Mouse (Mus musculus) G1E (cell line): ENCODE measurements around the gene Hcfc1r1. TPM values are rescaled to one million over a fixed set of nuclear protein-coding genes. Genes with fewer than 3 reads are reported as not detected.

Experiments used
- ATAC-seq: 2 replicates; pipeline ENCODE4 v1.8.0; 2016; ENCODE audit warnings: mild to moderate bottlenecking; ENCODE audit not compliant: insufficient number of reproducible peaks, poor library complexity, low FRiP score, severe bottlenecking; ENCODE audit errors: extremely low read depth
- DNase-seq: peaks from one replicate; pipeline ENCODE4 v3.0.0; 2012; ENCODE audit warnings: low spot score
- H3K27me3 ChIP-seq: 2 replicates; pipeline ENCODE4 v1.6.1; 2012; ENCODE audit warnings: mild to moderate bottlenecking, low read length, inconsistent platforms; ENCODE audit not compliant: insufficient read depth
- H3K36me3 ChIP-seq: replicated peaks from 2 replicates; pipeline ENCODE3; 2012; ENCODE audit warnings: mild to moderate bottlenecking, inconsistent platforms
- H3K4me1 ChIP-seq: 2 replicates; pipeline ENCODE4 v1.6.1; 2012; ENCODE audit warnings: low read depth, low read length, inconsistent platforms, mixed read lengths; ENCODE audit not compliant: insufficient read depth
- H3K4me3 ChIP-seq: 2 replicates; pipeline ENCODE4 v1.5.1; 2012; ENCODE audit warnings: low read depth, mild to moderate bottlenecking, inconsistent platforms, low read length, moderate library complexity, mixed read lengths
- H3K9me3 ChIP-seq: replicated peaks from 2 replicates; pipeline ENCODE4 v1.6.1; 2012; ENCODE audit warnings: inconsistent platforms
- CTCF ChIP-seq: IDR thresholded peaks from 2 replicates; pipeline ENCODE4 v1.5.1; 2012; ENCODE audit warnings: low read depth, low read length, inconsistent platforms, mixed read lengths
- GATA1 ChIP-seq: IDR thresholded peaks from 2 replicates; pipeline ENCODE4 v1.6.1; 2012; ENCODE audit warnings: borderline replicate concordance, low read length, inconsistent platforms, mixed read lengths
- GATA2 ChIP-seq: IDR thresholded peaks from 2 replicates; pipeline ENCODE4 v1.6.1; 2012; ENCODE audit warnings: low read depth, low read length, inconsistent platforms, borderline replicate concordance
- POLR2AphosphoS5 ChIP-seq: IDR thresholded peaks from 2 replicates; pipeline ENCODE4 v1.6.1; 2012; ENCODE audit warnings: low read depth, low read length, inconsistent platforms; ENCODE audit not compliant: insufficient replicate concordance
- TAL1 ChIP-seq: conservative IDR thresholded peaks from 2 replicates; pipeline ENCODE4 v1.6.1; 2012; ENCODE audit warnings: low read depth, low read length, inconsistent platforms, mixed read lengths
- polyA plus RNA-seq: library from polyadenylated mRNA; stranded (reverse); fragments of >175 nt; gene quantifications from 2 replicates; pipeline ENCODE4 v1.2.3, GENCODE M21; 2012
- total RNA-seq, 2 experiments: library from RNA; stranded (forward) in 1 of 2; stranded (reverse) in 1 of 2; fragments of 200-1000 nt in 1 of 2; fragments of >200 nt in 1 of 2; fragmentation: Nextera tagmentation in 1 of 2; gene quantifications; 2 replicates each; pipeline ENCODE4 v1.2.3; 2014 to 2017

The Hcfc1r1 gene
- total and polyA plus RNA-seq, 3 experiments, result 48.4 to 356 (median 54.4) TPM

DNA sequence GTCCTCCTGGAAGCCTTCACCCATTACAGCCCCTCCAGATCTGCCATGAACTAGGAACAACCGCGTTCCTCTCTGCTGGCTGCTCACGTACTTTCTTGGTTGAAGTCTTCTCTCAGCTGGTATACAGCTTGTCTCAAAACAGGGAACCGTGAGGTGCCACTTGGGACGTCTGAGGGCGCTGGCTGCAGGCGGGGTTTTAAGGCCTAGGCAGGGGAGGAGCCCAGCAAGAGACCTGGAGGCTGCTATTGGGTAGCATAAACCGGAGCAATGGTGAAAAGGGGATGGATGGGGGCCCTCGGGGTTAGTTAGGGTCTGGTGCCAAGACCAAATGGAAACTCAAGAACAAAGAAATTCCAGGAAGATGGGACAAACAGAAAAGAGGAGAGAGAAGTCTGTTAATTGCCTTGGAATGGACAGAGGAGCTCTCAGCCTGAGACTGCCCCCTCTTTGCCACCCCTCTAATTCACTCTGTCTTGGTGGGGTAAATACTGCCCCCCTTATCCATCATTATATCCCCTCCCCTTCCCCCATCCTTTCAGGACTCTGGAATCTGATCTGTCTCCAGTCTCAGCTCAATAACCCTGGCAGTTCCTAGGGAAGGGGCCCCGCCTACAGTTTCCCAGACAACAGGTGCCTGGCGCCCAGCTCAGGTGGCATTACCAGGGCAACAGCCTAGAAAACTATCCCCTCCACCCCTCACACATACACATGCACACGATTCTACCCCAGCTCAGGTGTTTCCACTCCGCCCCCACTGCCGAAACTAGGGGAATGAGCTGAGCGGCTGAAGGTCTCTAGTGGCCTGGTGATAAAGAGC, 10.7 kb downstream of the Hcfc1r1 start, which contains the start of gene Cldn9:
TSS of gene Cldn9 (minus strand) at position 171 of the 817 bp plus-strand sequence.
- no peak within 1 kb of the TSS for H3K4me3 ChIP-seq
- TF ChIP-seq POLR2AphosphoS5 (no peak), TAL1 (no peak), GATA1 (no peak), GATA2 (no peak), CTCF (no peak)
- DNase-seq (no peak), ATAC-seq (no peak)
- peaks cover 10% of the 10 kb centered on the region for H3K4me1 ChIP-seq
- no peaks in the 10 kb centered on the region for H3K36me3 ChIP-seq
- H3K9me3 ChIP-seq, result no peaks in the 10 kb centered on the region
- H3K27me3 ChIP-seq, result peaks cover 55% of the 10 kb centered on the region

DNA sequence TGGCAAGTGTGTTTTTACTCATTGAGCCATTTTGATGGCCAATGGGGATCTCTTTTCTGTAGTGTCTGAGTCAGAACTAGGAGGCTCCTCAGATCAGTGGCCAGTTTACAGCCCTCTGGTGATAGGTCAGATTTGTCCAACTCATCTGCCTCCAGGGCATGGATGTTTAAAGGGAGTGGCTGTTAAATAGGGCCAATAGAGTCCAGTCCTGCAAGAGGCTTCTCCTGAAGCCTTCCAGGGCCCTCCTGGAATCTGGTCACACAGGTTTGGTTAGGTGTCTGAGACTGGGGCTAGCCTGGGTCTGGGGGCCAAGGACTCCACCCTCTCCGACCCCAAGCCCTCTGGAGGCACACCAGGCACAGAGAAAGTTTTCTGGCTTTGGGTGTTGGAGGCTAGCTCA, 21.1 kb downstream of the Hcfc1r1 start:
- ATAC-seq (no peak), DNase-seq (no peak)
- H3K9me3 ChIP-seq, result no peaks in the 10 kb centered on the region
- H3K27me3 ChIP-seq, result peaks cover 53% of the 10 kb centered on the region
- H3K4me1 ChIP-seq, result peaks cover 7% of the 10 kb centered on the region
- no peak for TF ChIP-seq CTCF
- TF ChIP-seq GATA1, result no peak
- no peak for TF ChIP-seq GATA2
- TF ChIP-seq POLR2AphosphoS5, result no peak
- TF ChIP-seq TAL1, result no peak; the same call in 1 of the 2 replicates
- H3K36me3 ChIP-seq, result no peaks in the 10 kb centered on the region
- H3K4me3 ChIP-seq, result no peak overlapping the region

DNA sequence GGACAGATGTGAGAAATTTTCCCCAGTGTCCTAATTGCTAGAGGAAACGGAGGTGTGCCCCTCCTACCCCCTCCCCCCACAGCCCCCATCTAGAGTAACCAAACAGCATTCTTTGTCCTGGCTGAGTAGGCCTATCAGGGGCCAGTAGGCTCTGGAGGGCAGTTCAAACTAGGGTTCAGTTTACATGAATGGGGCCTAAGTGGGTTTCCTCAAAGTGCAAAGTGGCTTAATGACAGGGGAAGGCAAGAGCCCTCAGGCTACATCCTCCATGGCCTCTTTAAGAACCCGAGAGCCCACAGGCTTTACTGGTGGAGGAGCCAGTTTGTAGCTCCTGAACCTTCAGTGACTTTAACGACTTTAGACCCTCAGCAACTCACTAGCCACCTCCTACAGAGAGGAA, 22.4 kb downstream of the Hcfc1r1 start:
- H3K36me3 ChIP-seq, result no peaks in the 10 kb centered on the region
- H3K4me1 ChIP-seq, result peaks cover 16% of the 10 kb centered on the region
- DNase-seq (no peak), ATAC-seq (no peak)
- no peaks in the 10 kb centered on the region for H3K9me3 ChIP-seq
- no peak overlapping the region for H3K4me3 ChIP-seq
- no peak for TF ChIP-seq TAL1
- TF ChIP-seq POLR2AphosphoS5, result no peak
- no peak for TF ChIP-seq GATA2
- no peak for TF ChIP-seq GATA1
- TF ChIP-seq CTCF, result no peak
- H3K27me3 ChIP-seq, result peaks cover 64% of the 10 kb centered on the region

DNA sequence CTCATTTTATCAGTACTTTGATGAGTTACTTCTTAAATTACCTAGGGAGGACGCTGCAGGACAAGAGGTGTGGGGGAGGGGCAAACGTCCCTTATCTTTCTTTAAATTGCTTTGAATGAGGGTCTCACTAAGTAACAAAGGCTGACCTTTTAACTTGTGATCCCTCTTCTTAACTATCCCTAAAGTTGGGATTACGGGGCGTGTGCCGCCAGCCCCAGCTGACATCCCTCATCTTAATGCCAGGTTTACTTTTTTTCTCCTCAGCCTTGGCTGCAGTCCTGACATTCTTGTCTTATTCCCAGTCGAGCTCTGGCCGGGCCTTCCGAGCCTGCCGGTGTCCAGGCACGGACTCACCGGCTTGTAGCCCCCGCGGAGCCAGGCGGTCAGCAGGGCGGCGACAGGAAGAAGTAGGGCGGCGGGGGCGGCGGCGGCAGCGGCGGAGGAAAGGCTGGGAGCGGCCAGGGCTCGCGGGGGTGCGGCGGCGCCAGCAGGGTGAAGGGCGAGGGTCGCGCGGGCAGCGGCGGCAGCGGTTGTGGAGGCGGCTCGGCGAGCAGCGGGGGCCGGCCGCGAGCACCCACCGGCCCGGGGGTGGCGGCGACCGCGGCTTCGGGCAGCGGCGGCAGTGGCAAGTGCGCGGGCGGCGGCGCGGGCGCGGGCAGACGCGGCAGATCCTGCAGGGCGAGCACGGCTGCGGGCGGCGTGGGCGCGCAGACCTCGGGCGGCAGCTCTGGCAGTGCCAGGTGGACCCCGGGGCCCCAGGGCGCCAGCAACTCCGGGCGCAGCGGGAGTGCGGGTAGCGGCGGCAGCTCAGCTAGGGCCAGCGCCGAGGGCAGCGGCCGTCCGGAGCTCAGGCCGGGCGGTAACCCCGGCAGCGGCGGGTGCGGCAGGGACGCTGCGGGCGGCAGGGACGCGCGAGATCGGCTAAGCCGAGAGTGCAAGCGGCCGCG, 26.0 kb downstream of the Hcfc1r1 start:
- ATAC-seq (no peak), DNase-seq (peak; percentile 17)
- H3K9me3 ChIP-seq, result no peaks in the 10 kb centered on the region
- TF ChIP-seq POLR2AphosphoS5 (no peak), CTCF (no peak), GATA2 (no peak), TAL1 (no peak), GATA1 (no peak)
- peaks cover 65% of the 10 kb centered on the region for H3K27me3 ChIP-seq
- H3K4me1 ChIP-seq, result peaks cover 16% of the 10 kb centered on the region
- H3K36me3 ChIP-seq, result no peaks in the 10 kb centered on the region
- peak overlapping the region; percentile 75 for H3K4me3 ChIP-seq

DNA sequence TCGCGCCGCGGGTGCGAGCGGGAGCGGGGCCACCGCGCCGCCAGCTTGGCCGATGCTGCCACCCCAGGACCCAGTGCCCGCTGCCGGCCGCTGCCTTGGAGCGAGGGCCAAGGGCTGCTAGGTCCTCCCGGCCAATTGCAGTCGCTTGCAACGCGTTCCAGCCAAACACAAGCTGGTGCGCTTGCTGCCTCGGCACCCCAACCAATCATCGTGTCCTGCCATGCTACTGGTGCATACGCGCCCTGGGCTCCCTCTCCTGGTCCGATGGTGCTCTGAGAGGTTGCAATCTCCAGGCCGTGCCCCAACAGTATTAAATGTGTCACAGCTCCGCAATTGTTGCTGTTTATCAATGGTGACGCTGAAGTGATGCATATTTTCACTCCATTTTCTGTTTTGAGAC, 26.7 kb downstream of the Hcfc1r1 start:
- peaks cover 16% of the 10 kb centered on the region for H3K4me1 ChIP-seq
- H3K27me3 ChIP-seq, result peaks cover 62% of the 10 kb centered on the region
- H3K9me3 ChIP-seq, result no peaks in the 10 kb centered on the region
- H3K36me3 ChIP-seq, result no peaks in the 10 kb centered on the region
- ATAC-seq, result peak; percentile 100
- TF ChIP-seq GATA2, result no peak
- TF ChIP-seq POLR2AphosphoS5, result no peak
- no peak for TF ChIP-seq TAL1
- no peak for TF ChIP-seq CTCF
- TF ChIP-seq GATA1, result no peak
- H3K4me3 ChIP-seq, result peak overlapping the region; percentile 75
- DNase-seq, result peak; percentile 89
